32 mouse cellular contexts compared by ENCODE assay signal in genomic region chr10:6013743-6014142, GRCm38 (mm10).
DNase-seq lines count a peak whose midpoint lies in the region; ATAC-seq and TF ChIP-seq lines count a peak whose summit lies in the region.
"Had no signal": no experiment of that assay in that cellular context is flagged by ENCODE, and none has a peak within 500 bp of the region (broad histone marks: within the 10 kb centered on the region; RNA-seq: fewer than 3 reads in every experiment).

No protein-coding gene starts in this region.

- no peak overlapping the region for H3K27ac ChIP-seq in kidney, adult 2 months (ENCODE audit: insufficient read depth, low read depth, low read length)
- H3K27ac ChIP-seq in intestine, embryonic 15.5 days = no peak overlapping the region
- H3K27ac ChIP-seq: embryonic facial prominence, embryonic 13.5 days; forebrain, embryonic 10.5 days; forebrain, embryonic 15.5 days; hindbrain, embryonic 13.5 days; limb, embryonic 10.5 days; limb, embryonic 15.5 days; liver, embryonic 13.5 days; neural tube, embryonic 15.5 days had no signal

- no peaks in the 10 kb centered on the region for H3K9me3 ChIP-seq in intestine, embryonic 15.5 days
- H3K9me3 ChIP-seq: embryonic facial prominence, embryonic 13.5 days; forebrain, embryonic 10.5 days; forebrain, embryonic 15.5 days; hindbrain, embryonic 13.5 days; limb, embryonic 10.5 days; limb, embryonic 15.5 days; liver, embryonic 13.5 days; neural tube, embryonic 15.5 days had no signal

- H3K9ac ChIP-seq in intestine, embryonic 15.5 days = no peak overlapping the region
- H3K9ac ChIP-seq: embryonic facial prominence, embryonic 13.5 days; forebrain, embryonic 15.5 days; hindbrain, embryonic 13.5 days; limb, embryonic 15.5 days; liver, embryonic 13.5 days; neural tube, embryonic 15.5 days had no signal

- H3K36me3 ChIP-seq in kidney, adult 2 months (ENCODE audit: control insufficient read depth, insufficient read depth, low read length) = no peaks in the 10 kb centered on the region
- H3K36me3 ChIP-seq in intestine, embryonic 15.5 days = no peaks in the 10 kb centered on the region
- H3K36me3 ChIP-seq: embryonic facial prominence, embryonic 13.5 days; forebrain, embryonic 10.5 days; forebrain, embryonic 15.5 days; hindbrain, embryonic 13.5 days; limb, embryonic 10.5 days; limb, embryonic 15.5 days; liver, embryonic 13.5 days; neural tube, embryonic 15.5 days had no signal

- no peak overlapping the region for H3K4me3 ChIP-seq in kidney, adult 2 months (ENCODE audit: insufficient read depth, low read depth, low read length)
- H3K4me3 ChIP-seq in intestine, embryonic 15.5 days (replicated peaks) = no peak overlapping the region
- H3K4me3 ChIP-seq: embryonic facial prominence, embryonic 13.5 days; forebrain, embryonic 10.5 days; forebrain, embryonic 15.5 days; heart, adult 2 months; hindbrain, embryonic 13.5 days; limb, embryonic 10.5 days; limb, embryonic 15.5 days; liver, embryonic 13.5 days; neural tube, embryonic 15.5 days had no signal

- TF ChIP-seq CTCF in kidney, adult 2 months (conservative IDR thresholded peaks at IDR 0.05; ENCODE audit: insufficient read depth, insufficient read length, low read depth, low read length) = no peak

- whole genome bisulfite sequencing in kidney, adult 2 months = 27% methylated on average over 4 of the region's 4 CpGs
- WGBS in intestine, embryonic 15.5 days = 50% methylated on average over 4 of the region's 4 CpGs
- WGBS in large intestine, adult 2 months = 22% methylated on average over 4 of the region's 4 CpGs

- DNase-seq in heart, adult 8-10 months (ENCODE audit: low spot score) = peak; percentile 40
- no peak for DNase-seq in heart, postnatal 4 days
- DNase-seq in kidney, adult 2 months = peak; percentile 47
- no peak for DNase-seq in kidney, postnatal 14 days
- DNase-seq in large intestine, adult 2 months (ENCODE audit: low read depth, low spot score) = peak; percentile 27
- no peak for DNase-seq in left cerebral cortex, adult 8-10 months (ENCODE audit: low spot score in 2 of 2)
- DNase-seq: adrenal gland, adult 2 months; adrenal gland, postnatal 36 days; B cell, adult 2 months; cerebellum, adult 18-20 months; cerebellum, postnatal 10 days; kidney, adult 8-10 months; kidney, postnatal 4 days; layer of hippocampus, postnatal 36 days; liver, embryonic 13.5 days; lung, adult 2 months; lung, postnatal 10 days; midbrain, embryonic 14.5 days; right cerebral cortex, postnatal 25 days; spleen, adult 18-20 months; thymus, adult 18-20 months; thymus, postnatal 25 days had no signal

- no peak for TF ChIP-seq POLR2A in kidney, adult 2 months (IDR thresholded peaks at IDR 0.05; ENCODE audit: low read depth, low read length)

- H3K27me3 ChIP-seq in kidney, adult 2 months (replicated peaks; ENCODE audit: control insufficient read depth, insufficient read depth, low read length) = no peaks in the 10 kb centered on the region
- H3K27me3 ChIP-seq in intestine, embryonic 15.5 days (replicated peaks) = no peaks in the 10 kb centered on the region
- H3K27me3 ChIP-seq: embryonic facial prominence, embryonic 13.5 days; forebrain, embryonic 15.5 days; hindbrain, embryonic 13.5 days; limb, embryonic 15.5 days; liver, embryonic 13.5 days; neural tube, embryonic 15.5 days had no signal

- peak; percentile 79 for ATAC-seq in intestine, embryonic 15.5 days
- ATAC-seq: activated CD4-positive, CD25-positive, alpha-beta regulatory T cell, adult 4 months; forebrain, embryonic 15.5 days had no signal

- no peak overlapping the region for H3K4me2 ChIP-seq in intestine, embryonic 15.5 days (replicated peaks)
- H3K4me2 ChIP-seq: embryonic facial prominence, embryonic 13.5 days; forebrain, embryonic 15.5 days; hindbrain, embryonic 13.5 days; limb, embryonic 15.5 days; liver, embryonic 13.5 days; neural tube, embryonic 15.5 days had no signal

- H3K4me1 ChIP-seq in kidney, adult 2 months (ENCODE audit: control insufficient read depth, insufficient read depth, low read length) = peaks cover 6% of the 10 kb centered on the region
- 0 out of 2 replicates have a peak, but pooled peaks cover 2% of the 10 kb centered on the region for H3K4me1 ChIP-seq in intestine, embryonic 15.5 days (replicated peaks)
- H3K4me1 ChIP-seq: embryonic facial prominence, embryonic 13.5 days; forebrain, embryonic 10.5 days; forebrain, embryonic 15.5 days; hindbrain, embryonic 13.5 days; limb, embryonic 10.5 days; limb, embryonic 15.5 days; liver, embryonic 13.5 days; neural tube, embryonic 15.5 days had no signal

Comparison
In these comparisons a context has a peak if more than half of its experiments do, and no peak if none do; other contexts are left out.
1. DNase-seq: peak in heart, adult 8-10 months (single experiment), kidney, adult 2 months (single experiment) and large intestine, adult 2 months (single experiment); none in heart, postnatal 4 days (single experiment), kidney, postnatal 14 days (single experiment) and left cerebral cortex, adult 8-10 months (0 of 2).